Mouse (Mus musculus) bone marrow, adult 2 months (tissue): ENCODE data around the gene 2310007B03Rik.

Experiments
- CTCF ChIP-seq: fragments of 200-500 bp; IDR thresholded peaks from 2 replicates; pipeline ENCODE4 v1.5.1; 2011; ENCODE audit warnings: low read length, control low read depth; ENCODE audit not compliant: control insufficient read depth, insufficient read depth
- POLR2A ChIP-seq: fragments of 200-500 bp; IDR thresholded peaks from 2 replicates; pipeline ENCODE4 v1.6.1; 2011; ENCODE audit warnings: low read depth, mild to moderate bottlenecking, control low read depth, low read length, borderline replicate concordance; ENCODE audit not compliant: control insufficient read depth

DNA sequence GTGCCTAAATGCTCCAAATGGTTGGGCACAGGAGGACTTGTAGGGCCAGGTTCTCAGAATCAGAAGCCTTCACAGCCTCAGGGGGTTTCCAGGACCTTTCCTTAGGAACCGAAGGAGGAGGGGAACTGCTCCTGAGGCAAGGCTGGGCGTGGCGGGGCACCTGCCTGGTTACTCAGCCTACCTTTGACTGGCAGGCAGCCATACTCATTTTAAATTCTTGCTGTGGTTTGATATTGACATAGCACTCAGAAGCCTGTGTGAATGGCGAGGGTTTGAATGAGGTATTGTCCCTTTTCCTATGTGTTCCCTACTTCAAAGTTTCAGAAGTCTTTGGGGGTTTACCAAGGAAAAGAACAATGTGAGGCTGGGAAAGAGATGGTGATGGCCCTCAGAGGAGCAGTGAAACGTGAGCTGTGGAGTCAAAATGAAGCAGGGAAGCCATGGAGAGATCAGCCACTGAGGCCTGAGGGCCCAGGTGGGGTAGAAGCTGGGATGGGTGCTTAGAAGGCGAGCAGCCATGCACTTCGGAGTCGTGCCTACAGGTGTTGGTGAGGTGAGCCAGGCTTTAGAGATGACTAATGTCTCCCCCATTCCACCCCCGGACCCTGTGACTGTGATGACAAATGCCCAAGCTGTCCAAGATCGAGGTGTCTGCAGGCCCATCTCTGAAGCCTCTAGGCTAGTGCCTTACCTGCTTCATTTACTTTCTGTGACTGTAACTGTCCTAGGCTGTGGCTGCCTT lies 30.3 kb downstream of the 2310007B03Rik start:
- TF ChIP-seq CTCF (no peak), POLR2A (no peak)
